Mouse (Mus musculus): ENCODE measurements around the gene Myo1e.

- TF ChIP-seq POLR2A (IDR thresholded peaks at IDR 0.05; ENCODE audit: low read depth, low read length) = no peak
- TF ChIP-seq CTCF (IDR thresholded peaks at IDR 0.05; ENCODE audit: extremely low read depth, insufficient read depth, insufficient read length, insufficient replicate concordance) = no peak
Observed at GRCm38 (mm10) chr9:70422661-70423060, 215.5 kb downstream of the Myo1e start.

Data from spleen, adult 2 months (tissue).